Mouse (Mus musculus) ovary, postnatal 10 days (tissue): ENCODE results near the gene Traf7.

Source experiments
- DNase-seq: peaks from one replicate; pipeline ENCODE4 v3.0.0; 2022; ENCODE audit warnings: low spot score

Gene Traf7

GRCm38 (mm10) chr17:24545247-24545646 lies 17.5 kb upstream of the Traf7 start:
- DNase-seq = no peak

- DNase-seq = no peak
These were observed 16.9 kb upstream of the Traf7 start for GRCm38 (mm10) chr17:24544613-24545012.

- no peak for DNase-seq
These were observed 12.6 kb upstream of the Traf7 start for GRCm38 (mm10) chr17:24540375-24540774.

- DNase-seq = no peak
These were observed 11.2 kb upstream of the Traf7 start for GRCm38 (mm10) chr17:24538950-24539349.

GRCm38 (mm10) chr17:24537536-24537935 lies 9.8 kb upstream of the Traf7 start:
- DNase-seq = no peak

- no peak for DNase-seq
These were observed 7.6 kb upstream of the Traf7 start for GRCm38 (mm10) chr17:24535300-24535699.

- DNase-seq = no peak
These were observed 6.5 kb upstream of the Traf7 start, which contains the start of gene Rab26 for GRCm38 (mm10) chr17:24534160-24534718. Gene Rab26 (minus strand): TSS chr17:24534210.

GRCm38 (mm10) chr17:24533099-24533992 lies 5.6 kb upstream of the Traf7 start:
- DNase-seq = peak; percentile 32

GRCm38 (mm10) chr17:24532045-24532444 lies 4.3 kb upstream of the Traf7 start:
- no peak for DNase-seq

GRCm38 (mm10) chr17:24531064-24531463 lies 3.3 kb upstream of the Traf7 start:
- DNase-seq = no peak

- no peak for DNase-seq
These were observed 2.8 kb upstream of the Traf7 start for GRCm38 (mm10) chr17:24530361-24531050.

GRCm38 (mm10) chr17:24529883-24530282 lies 2.1 kb upstream of the Traf7 start:
- no peak for DNase-seq

- DNase-seq = no peak
These were observed 1.3 kb upstream of the Traf7 start for GRCm38 (mm10) chr17:24529007-24529451.

GRCm38 (mm10) chr17:24528560-24528918 lies 801 bp upstream of the Traf7 start:
- no peak for DNase-seq

- no peak for DNase-seq
These were observed 423 bp downstream of the Traf7 start for GRCm38 (mm10) chr17:24527315-24527714.

- no peak for DNase-seq
These were observed 3.0 kb downstream of the Traf7 start for GRCm38 (mm10) chr17:24524734-24525133.

GRCm38 (mm10) chr17:24520450-24520849 lies 7.3 kb downstream of the Traf7 start:
- DNase-seq = no peak

- DNase-seq = no peak
These were observed 13.2 kb downstream of the Traf7 start for GRCm38 (mm10) chr17:24514270-24515257.

GRCm38 (mm10) chr17:24513609-24514008 lies 14.1 kb downstream of the Traf7 start:
- no peak for DNase-seq

GRCm38 (mm10) chr17:24507806-24508460 lies 19.8 kb downstream of the Traf7 start:
- no peak for DNase-seq

- no peak for DNase-seq
These were observed 20.5 kb downstream of the Traf7 start for GRCm38 (mm10) chr17:24507129-24507664.
